Comparison of ENCODE assay signal across 21 mouse cellular contexts in the genomic region with DNA sequence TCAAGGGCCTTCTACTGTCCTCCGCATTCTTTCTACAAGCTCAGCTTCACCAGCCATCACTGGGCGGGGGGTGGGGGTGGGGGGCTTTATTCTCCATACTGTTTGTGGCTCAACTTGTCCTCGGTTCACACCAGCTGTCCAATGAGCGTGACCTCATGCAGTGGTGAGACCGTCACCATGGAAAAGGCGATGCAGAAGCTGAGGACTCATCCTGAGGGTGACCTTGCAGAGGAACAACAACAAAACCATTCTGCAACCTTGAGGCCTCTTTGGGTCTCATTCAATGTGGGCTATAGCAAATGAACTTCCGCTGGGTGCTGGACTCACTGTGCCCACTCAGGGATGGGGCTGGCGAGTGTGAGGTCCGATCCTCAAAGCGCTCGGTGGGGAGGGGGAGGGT. TPM values are rescaled to one million over a fixed set of nuclear protein-coding genes. Genes with fewer than 3 reads are reported as not detected.
DNase-seq lines count a peak whose midpoint lies in the region; ATAC-seq and TF ChIP-seq lines count a peak whose summit lies in the region.
"Had no signal": no experiment of that assay in that cellular context is flagged by ENCODE, and none has a peak within 500 bp of the region (broad histone marks: within the 10 kb centered on the region; RNA-seq: fewer than 3 reads in every experiment).

No protein-coding gene starts in this region.

- no peak for DNase-seq in forebrain, embryonic 10.5 days (ENCODE audit: extremely low spot score, low spot score)
- DNase-seq in hindbrain, embryonic 10.5 days (ENCODE audit: low spot score): no peak
- no peak for DNase-seq in hindbrain, postnatal 0 days (ENCODE audit: low spot score)
- peak; percentile 38 for DNase-seq in R1 (ENCODE audit: low read depth, low spot score)
- DNase-seq in adrenal gland, postnatal 36 days: peak; percentile 59 to 67
- DNase-seq: cerebellum, adult 9-10 months; kidney, adult 11 months; kidney, postnatal 10 days; thymus, adult 2 months had no signal

- H3K9ac ChIP-seq in forebrain, embryonic 12.5 days: no peak overlapping the region
- no peak overlapping the region for H3K9ac ChIP-seq in hindbrain, postnatal 0 days (replicated peaks; ENCODE audit: low read length)
- H3K9ac ChIP-seq: forebrain, embryonic 15.5 days; hindbrain, embryonic 12.5 days; limb, embryonic 15.5 days; liver, embryonic 14.5 days; lung, embryonic 14.5 days had no signal

- peaks cover 22% of the 10 kb centered on the region for H3K4me1 ChIP-seq in forebrain, embryonic 10.5 days
- peaks cover 8% of the 10 kb centered on the region for H3K4me1 ChIP-seq in forebrain, embryonic 12.5 days
- peaks cover 25% of the 10 kb centered on the region for H3K4me1 ChIP-seq in hindbrain, embryonic 10.5 days (replicated peaks)
- no peaks in the 10 kb centered on the region for H3K4me1 ChIP-seq in hindbrain, postnatal 0 days (ENCODE audit: insufficient read depth, low read length)
- H3K4me1 ChIP-seq: forebrain, embryonic 15.5 days; limb, embryonic 15.5 days had no signal

- H3K9me3 ChIP-seq in forebrain, embryonic 10.5 days: no peaks in the 10 kb centered on the region
- no peaks in the 10 kb centered on the region for H3K9me3 ChIP-seq in forebrain, embryonic 12.5 days
- H3K9me3 ChIP-seq in hindbrain, embryonic 10.5 days: no peaks in the 10 kb centered on the region
- H3K9me3 ChIP-seq in hindbrain, postnatal 0 days (ENCODE audit: low read length): no peaks in the 10 kb centered on the region
- H3K9me3 ChIP-seq: forebrain, embryonic 15.5 days; hindbrain, embryonic 12.5 days; limb, embryonic 15.5 days; midbrain, embryonic 10.5 days had no signal

- no peak overlapping the region for H3K4me3 ChIP-seq in forebrain, embryonic 10.5 days
- H3K4me3 ChIP-seq in forebrain, embryonic 12.5 days (replicated peaks): no peak overlapping the region
- no peak overlapping the region for H3K4me3 ChIP-seq in hindbrain, embryonic 10.5 days
- no peak overlapping the region for H3K4me3 ChIP-seq in hindbrain, postnatal 0 days (ENCODE audit: low read length)
- H3K4me3 ChIP-seq: forebrain, embryonic 15.5 days; hindbrain, embryonic 12.5 days; left cerebral cortex, adult 2 months; limb, embryonic 15.5 days; midbrain, embryonic 10.5 days had no signal

- no peak for ATAC-seq in forebrain, embryonic 12.5 days (ENCODE audit: low FRiP score)
- no peak for ATAC-seq in hindbrain, postnatal 0 days
- no peak for ATAC-seq in activated CD4-positive, CD25-positive, alpha-beta regulatory T cell, adult 4 months
- ATAC-seq: forebrain, embryonic 15.5 days; midbrain, embryonic 16.5 days; Patski had no signal

- 0 out of 2 replicates have a peak overlapping the region, but pooled peaks have one; percentile 11 for H3K27ac ChIP-seq in forebrain, embryonic 10.5 days
- H3K27ac ChIP-seq in forebrain, embryonic 12.5 days: no peak overlapping the region
- peak overlapping the region; percentile 41; the same call in 1 of the 2 replicates for H3K27ac ChIP-seq in hindbrain, embryonic 10.5 days
- no peak overlapping the region for H3K27ac ChIP-seq in hindbrain, postnatal 0 days
- H3K27ac ChIP-seq: forebrain, embryonic 15.5 days; hindbrain, embryonic 12.5 days; left cerebral cortex, adult 2 months; limb, embryonic 15.5 days; liver, embryonic 14.5 days; midbrain, embryonic 10.5 days had no signal

- no peaks in the 10 kb centered on the region for H3K36me3 ChIP-seq in forebrain, embryonic 10.5 days (replicated peaks)
- no peaks in the 10 kb centered on the region for H3K36me3 ChIP-seq in forebrain, embryonic 12.5 days (replicated peaks)
- no peaks in the 10 kb centered on the region for H3K36me3 ChIP-seq in hindbrain, embryonic 10.5 days
- no peaks in the 10 kb centered on the region for H3K36me3 ChIP-seq in hindbrain, postnatal 0 days (ENCODE audit: insufficient read depth, low read length)
- H3K36me3 ChIP-seq: forebrain, embryonic 15.5 days; G1E; hindbrain, embryonic 12.5 days; midbrain, embryonic 10.5 days had no signal

- no peak for TF ChIP-seq CTCF in hindbrain, postnatal 0 days (IDR thresholded peaks at IDR 0.05; ENCODE audit: low read depth)

- H3K27me3 ChIP-seq in forebrain, embryonic 10.5 days (ENCODE audit: poor library complexity, severe bottlenecking): no peaks in the 10 kb centered on the region
- H3K27me3 ChIP-seq in forebrain, embryonic 12.5 days: no peaks in the 10 kb centered on the region
- no peaks in the 10 kb centered on the region for H3K27me3 ChIP-seq in hindbrain, embryonic 10.5 days (ENCODE audit: insufficient read depth, poor library complexity, severe bottlenecking)
- H3K27me3 ChIP-seq in hindbrain, postnatal 0 days (ENCODE audit: insufficient read depth, low read length): no peaks in the 10 kb centered on the region
- H3K27me3 ChIP-seq: forebrain, embryonic 15.5 days; hindbrain, embryonic 12.5 days; limb, embryonic 15.5 days; Patski had no signal

- no peak overlapping the region for H3K4me2 ChIP-seq in forebrain, embryonic 12.5 days
- H3K4me2 ChIP-seq in hindbrain, postnatal 0 days (ENCODE audit: low read depth, low read length): no peak overlapping the region
- H3K4me2 ChIP-seq: forebrain, embryonic 15.5 days; hindbrain, embryonic 12.5 days; limb, embryonic 15.5 days; lung, embryonic 14.5 days had no signal

- 96% methylated on average over 11 of the region's 11 CpGs for WGBS in forebrain, embryonic 10.5 days
- 93% methylated on average over 11 of the region's 11 CpGs for WGBS in forebrain, embryonic 12.5 days
- 86% methylated on average over 11 of the region's 11 CpGs for WGBS in hindbrain, embryonic 10.5 days
- WGBS in hindbrain, postnatal 0 days: 87% methylated on average over 11 of the region's 11 CpGs

RNA-seq across cellular contexts. Expression of a gene that starts 34.1 kb away (rescaled TPM):
- 15.4 and 18.3 TPM in 2 replicates for polyA plus RNA-seq in forebrain, embryonic 10.5 days (2016; fragmentation: Nextera tagmentation; extraction: Ambion mirVana)
- polyA plus RNA-seq in forebrain, embryonic 12.5 days (2016; fragmentation: Nextera tagmentation; extraction: Ambion mirVana): 12.4 and 12.5 TPM in 2 replicates
- 30.2 and 31.8 TPM in 2 replicates for polyA plus RNA-seq in hindbrain, embryonic 10.5 days (2016; fragmentation: Nextera tagmentation; extraction: Ambion mirVana)
- 19.3 and 37.7 TPM in 2 replicates for total RNA-seq in hindbrain, postnatal 0 days (2014; rRNA removed)
- 11.5 and 13.4 TPM in 2 replicates for polyA plus RNA-seq in hindbrain, postnatal 0 days (2015; fragmentation: Nextera tagmentation; extraction: Ambion mirVana)
- total RNA-seq in adrenal gland, postnatal 36 days (2021): 100 to 1,000 TPM; 156 to 161 TPM
- 1 to 10 TPM; 3.5 to 5.0 TPM for polyA plus RNA-seq in activated CD4-positive, CD25-positive, alpha-beta regulatory T cell, adult 4 months (2017; shearing (Covaris generic))
- polyA plus RNA-seq: G1E had no signal

Comparison
In these comparisons a context has a peak if more than half of its experiments do, and no peak if none do; other contexts are left out.
1. H3K27ac ChIP-seq: peak in forebrain, embryonic 10.5 days (single experiment) and hindbrain, embryonic 10.5 days (single experiment); none in forebrain, embryonic 12.5 days (single experiment) and hindbrain, postnatal 0 days (single experiment).
2. DNase-seq: peak in R1 (single experiment) and adrenal gland, postnatal 36 days (2 of 2); none in forebrain, embryonic 10.5 days (single experiment), hindbrain, embryonic 10.5 days (single experiment) and hindbrain, postnatal 0 days (single experiment).